Mouse (Mus musculus) cerebellum, adult 2 months (tissue): Measurements from ENCODE around the gene 1700029I15Rik. TPM values are rescaled to one million over a fixed set of nuclear protein-coding genes. Genes with fewer than 3 reads are reported as not detected.

Experiments used
- DNase-seq, 2 experiments: peaks; one replicate each; pipeline ENCODE4 v3.0.0; 2021
- H3K27ac ChIP-seq: fragments of 200-500 bp; 2 replicates; pipeline ENCODE4 v1.5.1; 2012; ENCODE audit warnings: low read length, control low read depth, inconsistent platforms; ENCODE audit not compliant: insufficient read depth
- H3K27me3 ChIP-seq: fragments of 200-500 bp; 2 replicates; pipeline ENCODE4 v1.6.1; 2012; ENCODE audit warnings: inconsistent platforms, mild to moderate bottlenecking, low read length, moderate library complexity; ENCODE audit not compliant: control insufficient read depth, insufficient read depth
- H3K4me1 ChIP-seq: fragments of 200-500 bp; 2 replicates; pipeline ENCODE4 v1.6.1; 2011; ENCODE audit warnings: low read length; ENCODE audit not compliant: control insufficient read depth, insufficient read depth
- H3K4me3 ChIP-seq: fragments of 200-500 bp; replicated peaks from 2 replicates; pipeline ENCODE3; 2011; ENCODE audit warnings: mild to moderate bottlenecking, low read depth, low read length, control low read depth; ENCODE audit not compliant: insufficient read depth
- CTCF ChIP-seq: fragments of 200-500 bp; IDR thresholded peaks from 2 replicates; pipeline ENCODE4 v1.5.1; 2011; ENCODE audit warnings: low read depth, mild to moderate bottlenecking, control low read depth, low read length, moderate library complexity, borderline replicate concordance; ENCODE audit not compliant: insufficient read depth
- POLR2A ChIP-seq: fragments of 200-500 bp; IDR thresholded peaks from 2 replicates; pipeline ENCODE4 v1.6.1; 2011; ENCODE audit warnings: low read length, control low read depth, borderline replicate concordance; ENCODE audit not compliant: insufficient read depth
- WGBS: fragments of 180-500 bp; shearing (Covaris S2); methylation state at CpG from one replicate; pipeline ENCODE4 v1.1.7; 2018; 5-methylcytosine and 5-hydroxymethylcytosine counted together
- polyA plus RNA-seq: library from polyadenylated mRNA; depleted of rRNA; stranded (reverse); fragments of >200 nt; gene quantifications from 2 replicates; pipeline ENCODE4 v1.2.3, GENCODE M21; 2012

Gene 1700029I15Rik
- polyA plus RNA-seq, 1 experiment = 6.9 TPM

- no peak for TF ChIP-seq CTCF
- peak; percentile 86 for TF ChIP-seq POLR2A
- no peaks in the 10 kb centered on the region for H3K27me3 ChIP-seq
- peak overlapping the region; percentile 41 for H3K27ac ChIP-seq
- peak; percentile 93 to 96 for DNase-seq
- peaks cover 18% of the 10 kb centered on the region for H3K4me1 ChIP-seq
- WGBS = under 1% methylated on average over 29 of the region's 29 CpGs
- peak overlapping the region; percentile 78 for H3K4me3 ChIP-seq
These were observed 7.2 kb upstream of the 1700029I15Rik start for GRCm38 (mm10) chr2:92375099-92375623.

DNA sequence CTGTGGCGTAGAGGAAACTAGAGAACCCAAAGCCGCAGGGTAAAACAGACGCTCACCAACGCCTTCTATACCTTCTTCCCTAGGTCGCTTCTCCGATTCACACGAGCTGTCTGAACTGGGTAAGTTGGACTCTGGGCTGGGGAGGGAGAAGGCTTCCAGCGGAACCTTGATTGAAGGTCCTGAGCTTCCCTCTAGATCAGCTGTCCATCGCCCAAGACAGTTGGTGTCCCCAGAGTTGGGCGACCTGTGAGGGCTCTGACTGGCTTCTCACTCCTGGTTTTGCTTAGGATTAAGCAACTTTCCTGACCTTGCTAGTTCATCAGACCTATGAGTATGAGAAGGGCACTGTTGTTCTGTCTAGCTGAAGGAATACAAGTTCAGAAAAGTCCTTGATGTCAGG is 6.5 kb upstream of the 1700029I15Rik start:
- H3K4me1 ChIP-seq = peaks cover 20% of the 10 kb centered on the region
- H3K27me3 ChIP-seq = no peaks in the 10 kb centered on the region
- 3% methylated on average over 10 of the region's 10 CpGs for WGBS
- no peak for DNase-seq
- H3K27ac ChIP-seq = peak overlapping the region; percentile 31; the same call in 1 of the 2 replicates
- peak overlapping the region; percentile 78 for H3K4me3 ChIP-seq
- TF ChIP-seq POLR2A (no peak), CTCF (no peak)

DNA sequence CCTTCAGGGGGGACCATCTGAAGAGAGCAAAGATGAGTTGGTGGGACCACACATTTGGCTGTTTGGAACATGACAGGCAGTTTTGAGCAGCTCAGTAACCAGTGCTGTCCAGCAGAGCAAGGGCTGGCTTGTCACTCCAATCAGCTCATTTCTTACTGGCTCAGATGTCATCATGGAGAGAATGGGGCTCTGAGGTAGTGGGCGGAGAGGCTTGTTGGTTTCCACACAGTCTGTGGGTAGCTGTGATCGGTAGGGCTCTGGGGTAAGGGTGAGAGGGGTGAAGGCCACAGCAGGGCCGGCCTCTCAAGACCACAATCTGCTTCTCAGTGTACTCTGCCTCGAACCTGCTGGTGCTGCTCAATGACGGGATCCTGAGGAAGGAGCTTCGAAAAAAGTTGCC is 6.0 kb upstream of the 1700029I15Rik start:
- Histone ChIP-seq H3K27ac (no peak overlapping the region), H3K4me3 (peak overlapping the region; percentile 78), H3K4me1 (peaks cover 21% of the 10 kb centered on the region), H3K27me3 (no peaks in the 10 kb centered on the region)
- TF ChIP-seq CTCF = no peak
- TF ChIP-seq POLR2A = no peak
- DNase-seq = peak in 1 of 2 experiments; percentile 10
- 78% methylated on average over 6 of the region's 6 CpGs for WGBS

DNA sequence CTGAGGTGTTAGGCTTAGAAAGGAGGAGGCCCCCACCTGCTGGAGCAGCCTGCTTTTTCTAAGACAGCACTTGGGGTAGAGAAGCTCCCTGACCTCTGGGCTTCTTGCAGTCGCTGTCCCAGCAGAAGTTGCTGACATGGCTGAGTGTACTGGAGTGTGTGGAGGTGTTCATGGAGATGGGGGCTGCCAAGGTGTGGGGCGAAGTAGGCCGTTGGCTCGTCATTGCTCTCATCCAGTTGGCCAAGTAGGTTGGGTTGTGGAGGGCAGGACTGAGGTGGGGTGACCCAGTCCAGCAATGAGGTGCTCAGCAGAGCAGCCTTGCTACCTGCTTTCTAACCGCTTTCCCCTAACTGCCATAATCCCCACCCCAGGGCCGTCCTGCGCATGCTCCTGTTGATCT is 5.0 kb upstream of the 1700029I15Rik start:
- TF ChIP-seq POLR2A (no peak), CTCF (no peak)
- no peak for DNase-seq
- Histone ChIP-seq H3K27ac (no peak overlapping the region), H3K27me3 (no peaks in the 10 kb centered on the region), H3K4me3 (no peak overlapping the region), H3K4me1 (peaks cover 31% of the 10 kb centered on the region)
- WGBS = 78% methylated on average over 7 of the region's 7 CpGs

- H3K4me1 ChIP-seq = peaks cover 51% of the 10 kb centered on the region
- DNase-seq = no peak
- no peaks in the 10 kb centered on the region for H3K27me3 ChIP-seq
- TF ChIP-seq CTCF (no peak), POLR2A (no peak)
- no peak overlapping the region for H3K4me3 ChIP-seq
- H3K27ac ChIP-seq = peak overlapping the region; percentile 66; the same call in 1 of the 2 replicates
- 58% methylated on average over 17 of the region's 17 CpGs for WGBS
These were observed 2.4 kb upstream of the 1700029I15Rik start for GRCm38 (mm10) chr2:92379783-92380494.

DNA sequence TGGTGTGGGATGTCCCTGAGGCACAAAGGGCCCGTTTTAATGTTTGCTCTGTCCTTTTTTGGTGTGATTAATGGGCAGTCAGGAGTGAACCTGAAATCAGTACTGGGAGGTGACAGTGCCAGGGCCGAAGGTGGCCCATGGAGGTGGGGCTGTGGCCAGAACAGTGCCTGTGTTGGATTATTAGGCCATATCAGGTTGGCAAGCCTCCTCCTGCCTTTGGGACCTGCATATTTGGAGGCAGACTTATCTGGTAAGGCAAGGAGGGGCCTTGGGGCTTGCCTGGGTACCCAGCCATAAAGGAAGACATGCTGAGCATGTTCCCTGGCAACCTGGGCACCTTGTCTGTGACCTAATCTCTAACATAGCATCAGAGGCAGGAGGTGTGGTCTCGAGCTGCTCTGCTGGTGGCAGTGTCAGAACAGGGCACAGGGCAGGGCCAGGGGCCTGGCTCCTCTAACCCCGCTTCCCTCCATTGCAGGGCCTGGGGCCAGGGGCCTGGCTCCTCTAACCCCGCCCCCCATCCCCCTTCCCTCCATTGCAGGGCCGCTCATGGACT is 1.8 kb upstream of the 1700029I15Rik start:
- Histone ChIP-seq H3K4me1 (peaks cover 58% of the 10 kb centered on the region), H3K27me3 (no peaks in the 10 kb centered on the region), H3K27ac (peak overlapping the region; percentile 66; the same call in 1 of the 2 replicates), H3K4me3 (no peak overlapping the region)
- WGBS = 31% methylated on average over 6 of the region's 6 CpGs
- DNase-seq = no peak
- no peak for TF ChIP-seq CTCF
- TF ChIP-seq POLR2A = no peak

- Histone ChIP-seq H3K4me1 (peaks cover 63% of the 10 kb centered on the region), H3K4me3 (no peak overlapping the region), H3K27me3 (no peaks in the 10 kb centered on the region), H3K27ac (peak overlapping the region; percentile 36)
- no peak for DNase-seq
- 51% methylated on average over 5 of the region's 5 CpGs for WGBS
- TF ChIP-seq CTCF (no peak), POLR2A (no peak)
These were observed 1.2 kb upstream of the 1700029I15Rik start for GRCm38 (mm10) chr2:92381161-92381560.

- TF ChIP-seq CTCF = no peak
- no peak for TF ChIP-seq POLR2A
- Histone ChIP-seq H3K4me1 (peaks cover 66% of the 10 kb centered on the region), H3K4me3 (no peak overlapping the region), H3K27me3 (no peaks in the 10 kb centered on the region), H3K27ac (peak overlapping the region; percentile 49)
- DNase-seq = no peak
- whole genome bisulfite sequencing = 79% methylated on average over 4 of the region's 4 CpGs
These were observed 421 bp downstream of the 1700029I15Rik start for GRCm38 (mm10) chr2:92382759-92383158.
